Mouse (Mus musculus) lung, postnatal 0 days (tissue): Measurements from ENCODE around the gene Ofd1.

ENCODE experiments used
- CTCF ChIP-seq: IDR thresholded peaks from 2 replicates; pipeline ENCODE4 v1.5.1; 2016; ENCODE audit warnings: antibody characterized with exemption, mild to moderate bottlenecking
- EP300 ChIP-seq: IDR thresholded peaks from 2 replicates; pipeline ENCODE4 v1.6.1; 2016; ENCODE audit warnings: antibody characterized with exemption, mild to moderate bottlenecking, control low read depth

DNA sequence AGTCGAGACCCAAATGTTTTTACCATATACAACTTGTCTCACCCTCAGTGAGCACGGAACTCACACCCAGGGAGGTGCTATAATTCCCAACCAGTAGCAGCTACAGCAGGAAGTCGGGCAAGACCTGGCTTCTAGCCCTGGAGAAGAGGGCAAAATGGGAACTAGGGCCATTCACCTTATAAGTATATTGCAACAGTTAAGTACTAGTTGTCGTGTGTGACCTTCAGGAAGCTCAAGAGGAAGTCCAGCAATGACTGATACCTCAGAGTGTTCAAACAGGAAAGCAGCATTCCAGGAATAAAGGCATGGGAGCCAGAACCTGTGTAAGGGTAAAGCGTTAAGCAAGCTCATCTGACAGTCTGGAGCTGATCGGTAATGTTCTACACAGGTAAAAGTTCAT is 13.0 kb upstream of the Ofd1 start:
- TF ChIP-seq CTCF (no peak), EP300 (no peak)
